Comparison of ENCODE assay signal across 11 mouse cellular contexts in genomic region chr13:25270402-25270801, GRCm38 (mm10). TPM values are rescaled to one million over a fixed set of nuclear protein-coding genes. Genes with fewer than 3 reads are reported as not detected.
DNase-seq lines count a peak whose midpoint lies in the region; ATAC-seq and TF ChIP-seq lines count a peak whose summit lies in the region.
"Not testable (repeated sequence)": the region's sequence is repeated elsewhere in the genome, so short reads cannot be mapped to it uniquely, and the experiment has no call there.
"Had no signal": no experiment of that assay in that cellular context is flagged by ENCODE, and none has a peak within 500 bp of the region (broad histone marks: within the 10 kb centered on the region; RNA-seq: fewer than 3 reads in every experiment).

TSS of gene Nrsn1 (minus strand) at chr13:25270502.

- intact Hi-C loops in left cerebral cortex, postnatal 14 days (cut with DNase I), result not testable (repeated sequence)

- WGBS in forebrain, embryonic 16.5 days, result 66% methylated on average over 2 of the region's 2 CpGs
- WGBS in hindbrain, embryonic 11.5 days, result 56% methylated on average over 2 of the region's 2 CpGs
- WGBS in kidney, embryonic 16.5 days, result 28% methylated on average over 2 of the region's 2 CpGs
- 28% methylated on average over 2 of the region's 2 CpGs for WGBS in liver, embryonic 14.5 days (ENCODE audit: insufficient replicate concordance)
- WGBS in midbrain, embryonic 14.5 days, result 50% methylated on average over 2 of the region's 2 CpGs
- WGBS in stomach, postnatal 0 days, result 52% methylated on average over 2 of the region's 2 CpGs

- not testable (repeated sequence) for TF ChIP-seq CTCF in cortical plate, adult 2 months (IDR thresholded peaks at IDR 0.05; ENCODE audit: extremely low read depth, insufficient read depth, low read length); liver, embryonic 14.5 days (IDR thresholded peaks at IDR 0.05; ENCODE audit: low read depth); stomach, postnatal 0 days (IDR thresholded peaks at IDR 0.05; ENCODE audit: low read depth)

- ATAC-seq in forebrain, embryonic 16.5 days; hindbrain, embryonic 11.5 days (ENCODE audit: low FRiP score); kidney, embryonic 16.5 days (ENCODE audit: low FRiP score, low TSS enrichment); liver, embryonic 14.5 days (ENCODE audit: insufficient read depth); midbrain, embryonic 14.5 days (ENCODE audit: low FRiP score, low TSS enrichment); stomach, postnatal 0 days (ENCODE audit: low FRiP score, low TSS enrichment): not testable (repeated sequence)

- TF ChIP-seq EP300 in liver, embryonic 14.5 days (IDR thresholded peaks at IDR 0.05; ENCODE audit: low read depth); stomach, postnatal 0 days (optimal IDR thresholded peaks at IDR 0.05): not testable (repeated sequence)

- TF ChIP-seq POLR2A in cortical plate, adult 2 months (IDR thresholded peaks at IDR 0.05; ENCODE audit: extremely low read depth, insufficient read depth, low read length), result not testable (repeated sequence)

- not testable (repeated sequence) for H3K4me1 ChIP-seq in cortical plate, adult 2 months (ENCODE audit: control insufficient read depth, insufficient read depth, low read length); forebrain, embryonic 16.5 days (replicated peaks; ENCODE audit: control insufficient read depth, insufficient read depth, low read length); hindbrain, embryonic 11.5 days (replicated peaks; ENCODE audit: control insufficient read depth, insufficient read depth, low read length); kidney, embryonic 16.5 days (ENCODE audit: insufficient read depth, low read length); liver, embryonic 14.5 days (replicated peaks; ENCODE audit: control insufficient read depth in 2 of 2, insufficient read depth in 2 of 2, low read length in 1 of 2); midbrain, embryonic 14.5 days (ENCODE audit: control insufficient read depth, insufficient read depth, low read length); stomach, postnatal 0 days (replicated peaks; ENCODE audit: control insufficient read depth, insufficient read depth)

- H3K27me3 ChIP-seq in forebrain, embryonic 16.5 days (replicated peaks; ENCODE audit: control insufficient read depth, insufficient read depth, low read length); hindbrain, embryonic 11.5 days (ENCODE audit: control insufficient read depth, insufficient read depth, low read length); kidney, embryonic 16.5 days (ENCODE audit: insufficient read depth, low read length); liver, embryonic 14.5 days (ENCODE audit: control insufficient read depth, insufficient read depth, low read length); midbrain, embryonic 14.5 days (ENCODE audit: control insufficient read depth, insufficient read depth, low read length); stomach, postnatal 0 days (ENCODE audit: control insufficient read depth, insufficient read depth, low read length): not testable (repeated sequence)

- not testable (repeated sequence) for H3K36me3 ChIP-seq in forebrain, embryonic 16.5 days (ENCODE audit: control insufficient read depth, insufficient read depth); hindbrain, embryonic 11.5 days (ENCODE audit: control insufficient read depth, insufficient read depth, low read length); kidney, embryonic 16.5 days (ENCODE audit: insufficient read depth, low read length); liver, embryonic 14.5 days (replicated peaks; ENCODE audit: control insufficient read depth, insufficient read depth, low read depth); midbrain, embryonic 14.5 days (ENCODE audit: control insufficient read depth, insufficient read depth, low read length); stomach, postnatal 0 days (ENCODE audit: control insufficient read depth, insufficient read depth, low read length)

- not testable (repeated sequence) for DNase-seq in hindbrain, embryonic 11.5 days (ENCODE audit: low spot score); left cerebral cortex, postnatal 14 days (ENCODE audit: low spot score in 2 of 2); liver, embryonic 14.5 days (ENCODE audit: low read depth in 3 of 3, low spot score in 3 of 3); midbrain, embryonic 14.5 days; stomach, postnatal 0 days (ENCODE audit: low spot score)

- H3K4me2 ChIP-seq in forebrain, embryonic 16.5 days (ENCODE audit: low read length), result peak within 1 kb of the TSS; percentile 70
- peak within 1 kb of the TSS; percentile 46 for H3K4me2 ChIP-seq in hindbrain, embryonic 11.5 days (replicated peaks; ENCODE audit: low read depth, low read length)
- peak within 1 kb of the TSS; percentile 74 for H3K4me2 ChIP-seq in kidney, embryonic 16.5 days (replicated peaks; ENCODE audit: low read depth, low read length)
- peak within 1 kb of the TSS; percentile 18; the same call in 1 of the 2 replicates for H3K4me2 ChIP-seq in liver, embryonic 14.5 days (ENCODE audit: low read depth)
- peak within 1 kb of the TSS; percentile 67 for H3K4me2 ChIP-seq in midbrain, embryonic 14.5 days (ENCODE audit: low read length)
- H3K4me2 ChIP-seq in stomach, postnatal 0 days (replicated peaks; ENCODE audit: low read depth), result peak within 1 kb of the TSS; percentile 58

- H3K27ac ChIP-seq in cortical plate, adult 2 months (ENCODE audit: insufficient read depth, low read length), result peak within 1 kb of the TSS; percentile 67; the same call in 1 of the 2 replicates
- H3K27ac ChIP-seq in forebrain, embryonic 16.5 days (ENCODE audit: low read length); hindbrain, embryonic 11.5 days (ENCODE audit: low read depth, low read length); kidney, embryonic 16.5 days (ENCODE audit: low read length); liver, embryonic 14.5 days; stomach, postnatal 0 days (replicated peaks): not testable (repeated sequence)
- H3K27ac ChIP-seq in midbrain, embryonic 14.5 days (replicated peaks; ENCODE audit: low read depth, low read length), result peak within 1 kb of the TSS; percentile 67

- not testable (repeated sequence) for H3K9me3 ChIP-seq in forebrain, embryonic 16.5 days (ENCODE audit: control insufficient read depth, low read length); hindbrain, embryonic 11.5 days (ENCODE audit: control insufficient read depth, low read length); kidney, embryonic 16.5 days (ENCODE audit: low read length); liver, embryonic 14.5 days (ENCODE audit: control insufficient read depth, low read length); midbrain, embryonic 14.5 days (ENCODE audit: control insufficient read depth, low read length); stomach, postnatal 0 days (ENCODE audit: control insufficient read depth, low read length)

- peak within 1 kb of the TSS; percentile 58 for H3K9ac ChIP-seq in forebrain, embryonic 16.5 days (replicated peaks; ENCODE audit: low read depth, low read length)
- 0 out of 2 replicates have a peak within 1 kb of the TSS, but pooled peaks have one; percentile 19 for H3K9ac ChIP-seq in hindbrain, embryonic 11.5 days (ENCODE audit: low read depth, low read length)
- not testable (repeated sequence) for H3K9ac ChIP-seq in kidney, embryonic 16.5 days (replicated peaks; ENCODE audit: low read length); liver, embryonic 14.5 days (replicated peaks); stomach, postnatal 0 days (ENCODE audit: low read length)
- H3K9ac ChIP-seq in midbrain, embryonic 14.5 days (replicated peaks; ENCODE audit: low read length), result peak within 1 kb of the TSS; percentile 62

- H3K4me3 ChIP-seq in cortical plate, adult 2 months (ENCODE audit: insufficient read depth, low read length), result peak within 1 kb of the TSS; percentile 80
- peak within 1 kb of the TSS; percentile 50 for H3K4me3 ChIP-seq in forebrain, embryonic 16.5 days (replicated peaks; ENCODE audit: low read length)
- H3K4me3 ChIP-seq in hindbrain, embryonic 11.5 days (ENCODE audit: low read depth, low read length), result peak within 1 kb of the TSS; percentile 32
- peak within 1 kb of the TSS; percentile 48 for H3K4me3 ChIP-seq in kidney, embryonic 16.5 days (ENCODE audit: low read length)
- not testable (repeated sequence) for H3K4me3 ChIP-seq in liver, embryonic 14.5 days (ENCODE audit: insufficient read depth in 1 of 2, low read depth in 2 of 2, low read length in 2 of 2)
- peak within 1 kb of the TSS; percentile 45 for H3K4me3 ChIP-seq in midbrain, embryonic 14.5 days (replicated peaks; ENCODE audit: low read depth, low read length)
- peak within 1 kb of the TSS; percentile 12; the same call in 1 of the 2 replicates for H3K4me3 ChIP-seq in stomach, postnatal 0 days (ENCODE audit: low read depth, low read length)

RNA-seq across cellular contexts. Expression of gene Nrsn1, which starts in this region (rescaled TPM):
- 514 and 528 TPM in 2 replicates for polyA plus RNA-seq in cortical plate, adult 2 months (2012; rRNA removed)
- 32.9 and 40.0 TPM in 2 replicates for polyA plus RNA-seq in forebrain, embryonic 16.5 days (2015; fragmentation: Nextera tagmentation; extraction: Ambion mirVana)
- 12.2 and 15.1 TPM in 2 replicates for polyA plus RNA-seq in hindbrain, embryonic 11.5 days (2014; fragmentation: Nextera tagmentation; extraction: Ambion mirVana)
- 0.80 and 0.85 TPM in 2 replicates for polyA plus RNA-seq in kidney, embryonic 16.5 days (2015; fragmentation: Nextera tagmentation; extraction: Ambion mirVana)
- 100 to 1,000 TPM; 327 to 345 TPM for total RNA-seq in left cerebral cortex, postnatal 14 days (2021)
- polyA plus RNA-seq in liver, embryonic 14.5 days (2012; rRNA removed), result not detected in 2 replicates
- 0.06 TPM in 1 of 2 replicates, not detected in the other for polyA plus RNA-seq in liver, embryonic 14.5 days (2014; fragmentation: Nextera tagmentation; extraction: Ambion mirVana)
- polyA plus RNA-seq in midbrain, embryonic 14.5 days (2014; fragmentation: Nextera tagmentation; extraction: Ambion mirVana), result 59.5 and 60.1 TPM in 2 replicates
- 4.4 and 5.4 TPM in 2 replicates for polyA plus RNA-seq in stomach, postnatal 0 days (2015; fragmentation: Nextera tagmentation; extraction: Ambion mirVana)
- total RNA-seq: gastrocnemius, postnatal 25 days; heart, postnatal 36 days had no signal
- polyA plus RNA-seq: C2C12 had no signal

Comparison
In these comparisons a context has a peak if more than half of its experiments do, and no peak if none do; other contexts are left out.
1. H3K4me2 ChIP-seq: peak in every context shown above with its lines; median percentile 74 in kidney, embryonic 16.5 days; 70 in forebrain, embryonic 16.5 days; 67 in midbrain, embryonic 14.5 days; 58 in stomach, postnatal 0 days; 46 in hindbrain, embryonic 11.5 days; 18 in liver, embryonic 14.5 days.